Mouse (Mus musculus) gastrocnemius, postnatal 10 days (tissue): Measurements from ENCODE around the gene Il1f6. TPM values are rescaled to one million over a fixed set of nuclear protein-coding genes. Genes with fewer than 3 reads are reported as not detected.
"Not testable (repeated sequence)": the region's sequence is repeated elsewhere in the genome, so short reads cannot be mapped to it uniquely, and the experiment has no call there.

Experiments used
- DNase-seq: peaks from one replicate; pipeline ENCODE4 v3.0.0; 2021; ENCODE audit warnings: mixed read lengths
- long read RNA-seq, 2 experiments: library from polyadenylated mRNA; stranded (forward); transcript quantifications; one replicate each; pipeline ENCODE4 v2.0.0; 2021
- total RNA-seq, 2 experiments: library from RNA; stranded (reverse); gene quantifications; 2 replicates each; pipeline ENCODE4 v1.2.3; 2021

Gene Il1f6
- total RNA-seq: not detected
- long read RNA-seq, experiment 1: 0 reads
- long read RNA-seq, experiment 2: 0 reads

DNA sequence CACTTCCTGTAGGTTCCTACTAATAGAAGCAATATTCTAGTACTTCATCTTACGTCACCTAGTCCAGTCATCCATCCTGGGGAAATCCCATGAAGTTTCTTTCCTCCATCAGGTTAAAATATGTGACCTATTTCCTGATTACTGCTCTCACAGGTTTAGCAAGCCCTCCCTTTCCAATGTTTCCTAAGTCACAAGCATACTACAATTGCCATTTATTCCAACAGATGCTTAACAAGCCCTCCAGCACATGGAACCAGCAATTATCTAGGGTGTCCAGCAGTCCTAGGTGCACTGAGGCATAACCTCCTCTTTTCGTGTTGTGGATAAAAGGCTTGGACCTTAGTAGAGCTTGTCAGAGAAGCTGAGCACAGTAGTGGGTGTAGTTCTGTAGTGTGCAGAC is at the start of gene Il1f6:
Il1f6 (plus strand) TSS at position 301 of the 400 bp plus-strand sequence.
- DNase-seq: no peak

DNA sequence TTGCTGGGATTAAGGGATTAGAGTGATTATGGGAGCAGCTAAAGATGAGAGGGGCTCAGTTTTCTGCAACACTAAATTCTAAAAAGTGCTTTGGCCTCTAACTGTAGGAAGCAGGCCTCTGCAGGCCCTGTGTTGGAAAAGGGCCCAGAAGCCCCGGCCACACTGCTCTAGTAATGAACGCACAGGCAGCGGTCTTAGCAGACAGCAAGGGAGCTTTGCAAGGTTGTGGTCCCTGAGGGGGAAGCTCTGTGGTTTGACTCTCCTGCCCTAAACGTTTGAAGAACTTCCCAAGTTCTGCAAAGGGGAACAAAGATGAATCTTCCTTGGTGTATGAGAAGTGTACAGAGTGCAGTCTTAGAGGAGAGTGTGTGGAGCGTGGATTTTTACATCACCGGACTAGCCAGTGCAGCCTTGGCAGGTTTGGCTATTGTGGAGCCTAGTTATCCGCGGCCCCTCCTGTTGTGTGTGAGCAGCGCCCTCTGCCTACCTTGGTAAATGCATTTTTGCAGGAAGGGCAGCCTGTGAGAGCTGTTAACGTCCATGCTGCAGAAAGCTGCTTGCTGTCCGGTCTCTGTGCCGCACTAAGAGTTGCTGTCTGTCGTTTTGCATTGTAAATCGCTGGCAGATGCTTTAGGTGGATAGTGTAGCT is 33.4 kb upstream of the Il1f6 start:
- peak; percentile 12 for DNase-seq

DNA sequence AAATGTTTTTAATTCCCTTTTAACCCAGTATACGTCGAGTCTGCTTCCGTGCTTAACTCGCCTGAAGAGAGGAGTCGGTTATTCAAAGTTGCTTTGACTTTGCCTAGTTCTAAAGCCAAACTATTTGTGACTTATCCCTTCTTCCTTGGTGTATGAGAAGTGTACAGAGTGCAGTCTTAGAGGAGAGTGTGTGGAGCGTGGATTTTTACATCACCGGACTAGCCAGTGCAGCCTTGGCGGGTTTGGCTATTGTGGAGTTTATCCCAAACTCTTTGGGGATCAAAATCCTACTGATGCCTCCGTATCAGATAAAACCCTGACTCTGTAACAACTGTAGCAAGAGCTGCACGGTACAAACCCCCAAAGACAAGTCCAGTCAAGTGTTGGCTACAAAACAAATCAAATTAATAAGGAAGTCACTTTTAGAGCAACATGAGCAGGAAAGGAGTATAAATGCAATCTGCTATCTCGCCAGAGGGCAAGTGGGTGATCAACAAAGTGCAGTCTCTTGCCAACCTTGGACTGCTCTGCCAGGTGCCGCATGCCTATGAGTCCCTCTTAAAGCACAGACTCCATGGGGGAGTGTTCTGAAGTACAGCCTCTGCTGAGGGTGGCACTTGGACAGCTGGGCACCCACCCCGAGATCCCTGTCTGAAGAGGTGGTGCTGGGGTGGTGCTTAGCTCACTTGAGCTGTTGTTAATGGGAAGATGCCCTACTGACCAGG is 32.6 kb upstream of the Il1f6 start:
- not testable (repeated sequence) for DNase-seq

GRCm38 (mm10) chr2:24184092-24184491 is 31.1 kb upstream of the Il1f6 start:
- not testable (repeated sequence) for DNase-seq

GRCm38 (mm10) chr2:24186176-24186575 is 29.0 kb upstream of the Il1f6 start, which contains the start of gene Il1f9:
TSS of gene Il1f9 (plus strand) at chr2:24186476.
- no peak for DNase-seq

DNA sequence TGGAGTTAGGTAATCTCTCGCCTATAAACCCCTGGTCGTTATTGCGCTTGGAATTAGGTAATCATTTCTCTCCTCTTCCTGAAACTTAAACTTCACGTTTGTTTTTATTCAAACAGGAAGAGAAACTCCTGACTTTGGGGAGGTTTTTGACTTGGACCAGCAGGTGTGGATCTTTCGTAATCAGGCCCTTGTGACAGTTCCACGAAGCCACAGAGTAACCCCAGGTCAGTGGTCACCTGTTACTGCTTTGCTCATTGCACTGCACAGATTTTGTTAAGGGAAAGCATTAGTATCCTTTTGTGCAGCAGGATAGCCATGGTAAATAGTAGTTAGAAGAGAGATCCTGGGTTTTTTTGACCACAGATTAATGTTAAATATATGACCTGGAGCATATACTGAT is 27.6 kb upstream of the Il1f6 start:
- DNase-seq: no peak

DNA sequence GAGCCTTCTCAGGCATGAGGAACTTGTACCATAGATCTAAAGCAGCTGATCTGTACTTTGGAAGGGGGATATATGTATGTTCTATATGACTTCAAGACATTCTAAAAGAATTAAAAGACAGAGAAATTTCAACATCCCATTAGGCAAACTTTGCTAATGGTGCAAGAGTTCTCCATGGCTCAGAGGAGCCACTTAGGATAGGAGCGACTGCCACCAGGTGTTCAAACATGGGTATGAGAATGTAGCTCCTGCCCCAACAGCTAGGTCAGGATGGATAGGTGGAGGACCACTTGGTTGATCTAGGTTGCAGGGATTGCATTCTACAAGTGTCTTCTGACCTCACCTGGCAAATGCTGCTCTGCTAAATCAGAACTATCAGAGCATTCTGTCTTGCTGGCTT is 27.0 kb upstream of the Il1f6 start:
- DNase-seq: no peak

DNA sequence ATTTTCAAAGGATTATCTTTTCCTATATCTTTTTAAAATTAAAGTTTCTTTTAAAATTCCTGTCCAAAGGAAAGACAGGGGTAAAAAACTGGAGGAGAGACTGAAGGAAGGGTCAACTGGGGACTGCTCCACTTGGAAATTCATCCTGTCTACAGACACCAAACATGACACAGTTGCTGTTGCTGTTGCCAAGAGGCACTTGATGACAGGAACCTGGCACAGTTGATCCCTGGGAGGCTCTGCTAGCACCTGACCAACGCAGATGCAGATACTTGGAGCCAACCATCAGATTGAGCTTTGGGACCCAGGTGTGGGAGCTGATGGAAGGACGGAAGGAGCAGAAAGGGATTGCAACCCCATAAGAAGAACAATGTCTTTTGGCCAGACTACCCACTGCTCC is 12.0 kb downstream of the Il1f6 start:
- DNase-seq: no peak

- no peak for DNase-seq
Observed at GRCm38 (mm10) chr2:24267503-24267902, 52.3 kb downstream of the Il1f6 start.

- DNase-seq: no peak
Observed at GRCm38 (mm10) chr2:24273619-24274018, 58.4 kb downstream of the Il1f6 start.

DNA sequence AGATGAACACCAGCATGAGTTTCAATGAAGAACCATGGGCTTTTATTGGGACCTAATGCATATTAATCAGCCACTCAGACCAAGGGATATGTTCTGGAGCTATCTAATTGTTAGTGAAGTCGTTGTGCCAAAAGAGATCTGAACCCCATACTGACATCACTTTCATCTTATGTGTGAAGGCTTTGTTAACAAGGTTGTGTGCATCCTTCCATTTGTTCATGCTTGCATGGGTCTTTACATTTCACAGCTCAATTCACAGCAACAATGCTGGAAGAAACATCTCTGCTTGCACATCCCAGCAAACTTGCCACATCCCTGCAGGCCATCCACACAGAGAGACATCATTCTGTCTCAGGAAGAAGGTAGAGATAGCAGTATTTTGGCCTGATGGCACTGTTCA is 59.9 kb downstream of the Il1f6 start:
- DNase-seq: no peak

Other genes with a start within 250 kb of the Il1f6 start
- gene Hnmt, start 166.0 kb upstream of the Il1f6 start, total RNA-seq: 1 to 10 TPM; 2.8 to 2.9 TPM
- gene Tbpl2, start 118.8 kb upstream of the Il1f6 start, total RNA-seq: not detected
- gene Il1f8, start 62.3 kb upstream of the Il1f6 start, total RNA-seq: not detected
- gene Il1f9, start 28.9 kb upstream of the Il1f6 start, total RNA-seq: not detected
- not detected for gene Il1f5, start 61.5 kb downstream of the Il1f6 start, total RNA-seq
- gene Il1f10, start 75.8 kb downstream of the Il1f6 start, total RNA-seq: not detected
- gene Il1rn, start 121.4 kb downstream of the Il1f6 start, total RNA-seq: under 1 TPM in 1 of 2 experiments, not detected in 1; 0.43 TPM
- gene Psd4, start 152.2 kb downstream of the Il1f6 start, total RNA-seq: 1 to 10 TPM in 1 of 2 experiments, under 1 TPM in 1; 0.75 to 1.7 TPM